Mouse (Mus musculus) brain, adult 10 weeks (tissue): ENCODE data around the gene Tnfrsf1a. TPM values are rescaled to one million over a fixed set of nuclear protein-coding genes. Genes with fewer than 3 reads are reported as not detected.

Experiments
- polyA plus RNA-seq: library from polyadenylated mRNA; stranded (reverse); fragments of 350-450 nt; fragmentation: Illumina TruSeq; extraction: RNeasy Lipid Tissue Mini Kit (QIAGEN cat#74804); gene quantifications from one replicate; pipeline ENCODE4 v1.2.3, GENCODE M21; 2015; ENCODE audit warnings: low read depth, low replicate concordance

Tnfrsf1a gene
- 10.8 TPM for polyA plus RNA-seq

GRCm38 (mm10) chr6:125348721-125349574 is at the start of gene Tnfrsf1a:
Tnfrsf1a (plus strand) TSS chr6:125349362.

GRCm38 (mm10) chr6:125313546-125314230 is 35.5 kb upstream of the Tnfrsf1a start, which contains the start of gene Ltbr:
Ltbr (minus strand) TSS chr6:125313885.

GRCm38 (mm10) chr6:125320323-125320722 is 28.8 kb upstream of the Tnfrsf1a start, which contains the start of gene Scnn1a:
Scnn1a (plus strand) TSS chr6:125320659.

DNA sequence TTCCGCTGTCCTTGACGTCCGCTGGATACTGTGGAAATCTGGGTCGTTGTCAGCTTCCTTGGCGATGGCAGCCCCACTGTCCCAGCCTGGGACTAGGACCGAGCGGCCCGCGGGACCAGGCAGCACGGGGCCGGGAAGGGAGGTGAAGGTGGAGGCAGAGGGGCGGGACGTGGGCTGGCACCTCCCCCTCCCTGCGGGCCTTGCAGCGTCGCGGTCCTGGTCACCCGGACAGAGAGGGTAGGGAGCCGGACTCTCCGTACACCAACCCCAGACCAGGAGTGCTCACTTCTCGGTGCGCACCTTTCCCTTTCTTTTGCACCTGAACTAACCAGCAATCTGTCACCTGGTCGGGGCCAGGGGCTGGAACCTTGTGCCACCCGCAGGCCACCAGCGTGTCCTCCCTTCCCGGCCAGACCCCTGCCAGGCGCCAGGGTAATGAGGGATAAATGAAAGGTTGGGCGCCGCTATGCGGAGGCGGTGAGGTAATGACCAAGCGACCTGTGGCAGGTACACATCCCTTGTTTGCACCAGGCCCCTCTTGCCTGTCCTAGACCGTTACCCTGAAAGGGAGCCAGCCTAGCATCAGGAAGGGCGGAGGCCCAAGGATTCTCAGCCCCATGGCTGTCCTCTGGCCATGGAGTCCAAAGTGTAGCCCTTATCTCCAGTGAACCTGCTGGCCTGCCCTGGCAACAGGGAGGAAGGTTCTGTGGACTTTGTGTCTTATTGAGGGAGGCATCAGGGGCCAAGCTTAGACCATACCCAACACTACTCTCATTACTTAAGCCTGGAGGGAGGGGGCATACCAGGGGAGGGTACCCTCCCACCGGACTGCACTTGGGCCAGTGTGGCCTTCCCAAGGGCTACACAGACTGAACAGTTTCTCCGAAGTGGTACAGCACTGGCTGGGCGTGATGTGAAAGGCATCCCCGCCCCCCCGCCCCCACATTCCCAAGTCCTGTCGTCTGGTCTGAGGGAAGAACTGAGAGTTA is 31.5 kb downstream of the Tnfrsf1a start, which contains the start of gene Plekhg6:
Gene Plekhg6 (minus strand): TSS at position 422 of the 989 bp plus-strand sequence.

Other genes with a start within 250 kb of the Tnfrsf1a start
- 19.9 TPM for gene Nop2, start 217.5 kb upstream of the Tnfrsf1a start, polyA plus RNA-seq
- 47.2 TPM for gene Iffo1, start 204.1 kb upstream of the Tnfrsf1a start, polyA plus RNA-seq
- gene Gapdh, start 182.9 kb upstream of the Tnfrsf1a start, polyA plus RNA-seq: 3,136 TPM
- gene Ncapd2, start 157.7 kb upstream of the Tnfrsf1a start, polyA plus RNA-seq: 21.1 TPM
- 88.5 TPM for gene Mrpl51, start 157.6 kb upstream of the Tnfrsf1a start, polyA plus RNA-seq
- gene Vamp1, start 133.8 kb upstream of the Tnfrsf1a start, polyA plus RNA-seq: 241 TPM
- 6.2 TPM for gene Tapbpl, start 117.5 kb upstream of the Tnfrsf1a start, polyA plus RNA-seq
- not detected for gene Cd27, start 112.4 kb upstream of the Tnfrsf1a start, polyA plus RNA-seq
- not detected for gene Tuba3a, start 63.3 kb upstream of the Tnfrsf1a start, polyA plus RNA-seq
- gene Ltbr, start 35.5 kb upstream of the Tnfrsf1a start, polyA plus RNA-seq: 11.3 TPM
- gene Scnn1a, start 28.7 kb upstream of the Tnfrsf1a start, polyA plus RNA-seq: 3.2 TPM
- gene Plekhg6, start 31.4 kb downstream of the Tnfrsf1a start, polyA plus RNA-seq: not detected
- 138 TPM for gene Cd9, start 145.4 kb downstream of the Tnfrsf1a start, polyA plus RNA-seq
- gene Vwf, start 197.4 kb downstream of the Tnfrsf1a start, polyA plus RNA-seq: 11.0 TPM